Mouse (Mus musculus) small intestine, adult 2 months (tissue): Measurements from ENCODE around the gene 1110051M20Rik.

ENCODE experiments used
- CTCF ChIP-seq: fragments of 200-500 bp; IDR thresholded peaks from 2 replicates; pipeline ENCODE4 v1.5.1; 2012; ENCODE audit warnings: low read depth, mild to moderate bottlenecking, control low read depth, inconsistent platforms, low read length, moderate library complexity, mixed read lengths; ENCODE audit not compliant: insufficient replicate concordance, insufficient read length; ENCODE audit errors: extremely low read depth
- POLR2A ChIP-seq: fragments of 200-500 bp; IDR thresholded peaks from 2 replicates; pipeline ENCODE4 v1.6.1; 2012; ENCODE audit warnings: low read depth, mild to moderate bottlenecking, control low read depth, inconsistent platforms, low read length, moderate library complexity

- TF ChIP-seq CTCF (no peak), POLR2A (no peak)
Measured at GRCm38 (mm10) chr2:91291197-91292007, 153.1 kb downstream of the 1110051M20Rik start.
